Mouse (Mus musculus) thymus, adult 2 months (tissue): ENCODE measurements around the gene Klf6.

Experiments used
- CTCF ChIP-seq: fragments of 200-500 bp; IDR thresholded peaks from 2 replicates; pipeline ENCODE4 v1.5.1; 2012; ENCODE audit warnings: mild to moderate bottlenecking, control low read depth, low read length, moderate library complexity, borderline replicate concordance; ENCODE audit not compliant: control insufficient read depth, poor library complexity, insufficient read depth; ENCODE audit errors: extremely low read depth
- POLR2A ChIP-seq: fragments of 200-500 bp; IDR thresholded peaks from 2 replicates; pipeline ENCODE4 v1.6.1; 2012; ENCODE audit warnings: mild to moderate bottlenecking, low read length, control low read depth, moderate library complexity; ENCODE audit not compliant: control insufficient read depth, poor library complexity, insufficient read depth; ENCODE audit errors: extremely low read depth

- TF ChIP-seq CTCF (no peak), POLR2A (no peak)
These were observed 28.8 kb downstream of the Klf6 start for GRCm38 (mm10) chr13:5890035-5890434.
